Mouse (Mus musculus) stomach, embryonic 16.5 days (tissue): Measurements from ENCODE around the gene Toe1. TPM values are rescaled to one million over a fixed set of nuclear protein-coding genes. Genes with fewer than 3 reads are reported as not detected.

Source experiments
- ATAC-seq: fragments of 200-750 bp; cut with Nextera tagmentation; 2 replicates; pipeline ENCODE4 v1.8.0; 2017; ENCODE audit warnings: moderate number of reproducible peaks, moderate TSS enrichment; ENCODE audit not compliant: insufficient read depth, low FRiP score
- H3K27ac ChIP-seq: fragments of 300-500 bp; sonication (generic); 2 replicates; pipeline ENCODE4 v1.5.1; 2014; ENCODE audit warnings: low read length
- H3K27me3 ChIP-seq: fragments of 300-500 bp; sonication (generic); 2 replicates; pipeline ENCODE4 v1.6.1; 2014; ENCODE audit warnings: low read length, control low read depth, mixed read lengths; ENCODE audit not compliant: control insufficient read depth, insufficient read depth
- H3K36me3 ChIP-seq: fragments of 300-500 bp; sonication (generic); 2 replicates; pipeline ENCODE4 v1.6.1; 2014; ENCODE audit warnings: low read length; ENCODE audit not compliant: control insufficient read depth, insufficient read depth
- H3K4me1 ChIP-seq: fragments of 300-500 bp; sonication (generic); 2 replicates; pipeline ENCODE4 v1.6.1; 2014; ENCODE audit warnings: low read length, control low read depth, mixed read lengths; ENCODE audit not compliant: control insufficient read depth, insufficient read depth
- H3K4me2 ChIP-seq: fragments of 300-500 bp; sonication (generic); 2 replicates; pipeline ENCODE4 v1.6.1; 2014; ENCODE audit warnings: low read depth, low read length, mixed read lengths
- H3K4me3 ChIP-seq: fragments of 300-500 bp; sonication (generic); replicated peaks from 2 replicates; pipeline ENCODE4 v1.5.1; 2014; ENCODE audit warnings: mild to moderate bottlenecking, low read length
- H3K9ac ChIP-seq: fragments of 300-500 bp; sonication (generic); 2 replicates; pipeline ENCODE4 v1.6.1; 2014; ENCODE audit warnings: low read length
- H3K9me3 ChIP-seq: fragments of 300-500 bp; sonication (generic); replicated peaks from 2 replicates; pipeline ENCODE4 v1.6.1; 2016; ENCODE audit warnings: low read length, control low read depth; ENCODE audit not compliant: control insufficient read depth
- WGBS: fragments of 180-500 bp; shearing (Covaris S2); extraction: QIAGEN DNeasy Blood & Tissue Kit; methylation state at CpG from one replicate; pipeline ENCODE4 v1.1.7; 2014; 5-methylcytosine and 5-hydroxymethylcytosine counted together
- polyA plus RNA-seq: library from polyadenylated mRNA; unstranded; fragments of >200 nt; fragmentation: Nextera tagmentation; extraction: Ambion mirVana; gene quantifications from 2 replicates; pipeline ENCODE4 v1.2.1, GENCODE M21; 2015

The Toe1 gene
- polyA plus RNA-seq, 1 experiment from 2014 or later = 28.4 TPM

DNA sequence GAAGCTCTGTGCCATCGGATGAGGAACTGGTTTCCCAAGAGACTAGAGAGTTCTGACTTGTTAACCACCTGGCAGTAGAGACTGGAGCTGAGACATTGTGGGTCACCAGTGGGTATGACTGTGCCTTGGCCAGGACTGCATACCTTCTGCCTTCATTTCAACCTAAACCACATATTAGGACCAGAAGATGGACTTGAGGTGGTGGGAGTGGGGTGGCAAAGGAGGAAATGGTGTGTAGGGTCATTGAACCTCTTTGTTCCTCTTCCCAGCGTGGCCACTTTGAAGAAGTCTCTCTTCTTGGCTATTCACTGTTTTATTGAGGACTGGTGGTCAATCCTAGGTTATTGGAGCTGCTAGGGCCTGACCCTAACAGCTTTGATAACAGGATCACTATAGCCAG lies 26.1 kb downstream of the Toe1 start:
- no peak overlapping the region for H3K27ac ChIP-seq
- H3K4me3 ChIP-seq = no peak overlapping the region
- H3K9me3 ChIP-seq = no peaks in the 10 kb centered on the region
- no peaks in the 10 kb centered on the region for H3K36me3 ChIP-seq
- no peak for ATAC-seq
- H3K4me1 ChIP-seq = no peaks in the 10 kb centered on the region
- WGBS = 53% methylated on average over 2 of the region's 2 CpGs
- H3K9ac ChIP-seq = no peak overlapping the region
- no peak overlapping the region for H3K4me2 ChIP-seq
- no peaks in the 10 kb centered on the region for H3K27me3 ChIP-seq

GRCm38 (mm10) chr4:116780541-116780940 lies 26.9 kb downstream of the Toe1 start:
- no peak overlapping the region for H3K9ac ChIP-seq
- WGBS = 62% methylated on average over 2 of the region's 2 CpGs
- no peak overlapping the region for H3K4me2 ChIP-seq

GRCm38 (mm10) chr4:116777079-116777478 lies 30.4 kb downstream of the Toe1 start:
- no peak for ATAC-seq
- Histone ChIP-seq H3K27ac (no peak overlapping the region), H3K4me2 (no peak overlapping the region), H3K9me3 (no peaks in the 10 kb centered on the region), H3K36me3 (no peaks in the 10 kb centered on the region), H3K4me1 (no peaks in the 10 kb centered on the region), H3K4me3 (no peak overlapping the region), H3K27me3 (no peaks in the 10 kb centered on the region), H3K9ac (no peak overlapping the region)
- 82% methylated on average over 3 of the region's 3 CpGs for WGBS

More at GRCm38 (mm10) chr4:116780541-116780940, 26.9 kb downstream of the Toe1 start:
- Histone ChIP-seq H3K4me1 (no peaks in the 10 kb centered on the region), H3K9me3 (no peaks in the 10 kb centered on the region), H3K27me3 (no peaks in the 10 kb centered on the region), H3K4me3 (no peak overlapping the region), H3K36me3 (no peaks in the 10 kb centered on the region), H3K27ac (no peak overlapping the region)
- ATAC-seq = no peak

DNA sequence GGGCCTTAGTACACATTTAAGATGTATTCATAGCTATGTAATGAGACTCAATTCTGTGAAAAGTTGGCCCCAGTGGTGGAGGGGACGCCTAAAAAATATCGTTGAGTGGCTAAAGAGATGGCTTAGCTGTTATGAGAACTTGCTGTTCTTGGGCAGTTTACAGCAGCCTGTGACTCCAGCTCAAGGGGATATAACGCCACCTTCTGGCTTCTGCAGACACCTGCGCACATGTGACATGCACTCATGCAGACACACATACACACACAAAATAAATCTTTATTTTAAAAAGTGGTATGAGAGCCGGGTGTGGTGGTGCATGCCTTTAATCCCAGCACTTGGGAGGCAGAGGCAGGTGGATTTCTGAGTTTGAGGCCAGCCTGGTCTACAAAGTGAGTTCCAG lies 31.0 kb downstream of the Toe1 start:
- 91% methylated on average over 5 of the region's 5 CpGs for WGBS
- Histone ChIP-seq H3K4me1 (no peaks in the 10 kb centered on the region), H3K4me2 (no peak overlapping the region), H3K4me3 (no peak overlapping the region), H3K27ac (no peak overlapping the region), H3K9me3 (no peaks in the 10 kb centered on the region), H3K36me3 (no peaks in the 10 kb centered on the region), H3K9ac (no peak overlapping the region), H3K27me3 (no peaks in the 10 kb centered on the region)
- no peak for ATAC-seq

GRCm38 (mm10) chr4:116769060-116769459 lies 38.4 kb downstream of the Toe1 start:
- Histone ChIP-seq H3K27me3 (no peaks in the 10 kb centered on the region), H3K4me2 (no peak overlapping the region), H3K36me3 (no peaks in the 10 kb centered on the region), H3K9ac (no peak overlapping the region), H3K4me1 (no peaks in the 10 kb centered on the region), H3K4me3 (no peak overlapping the region), H3K27ac (no peak overlapping the region), H3K9me3 (no peaks in the 10 kb centered on the region)
- ATAC-seq = no peak

GRCm38 (mm10) chr4:116768510-116768909 lies 38.9 kb downstream of the Toe1 start:
- Histone ChIP-seq H3K4me2 (no peak overlapping the region), H3K4me3 (no peak overlapping the region), H3K9ac (no peak overlapping the region), H3K27ac (no peak overlapping the region), H3K27me3 (no peaks in the 10 kb centered on the region), H3K36me3 (no peaks in the 10 kb centered on the region), H3K4me1 (no peaks in the 10 kb centered on the region), H3K9me3 (no peaks in the 10 kb centered on the region)
- WGBS = 90% methylated on average over 5 of the region's 5 CpGs
- ATAC-seq = no peak

DNA sequence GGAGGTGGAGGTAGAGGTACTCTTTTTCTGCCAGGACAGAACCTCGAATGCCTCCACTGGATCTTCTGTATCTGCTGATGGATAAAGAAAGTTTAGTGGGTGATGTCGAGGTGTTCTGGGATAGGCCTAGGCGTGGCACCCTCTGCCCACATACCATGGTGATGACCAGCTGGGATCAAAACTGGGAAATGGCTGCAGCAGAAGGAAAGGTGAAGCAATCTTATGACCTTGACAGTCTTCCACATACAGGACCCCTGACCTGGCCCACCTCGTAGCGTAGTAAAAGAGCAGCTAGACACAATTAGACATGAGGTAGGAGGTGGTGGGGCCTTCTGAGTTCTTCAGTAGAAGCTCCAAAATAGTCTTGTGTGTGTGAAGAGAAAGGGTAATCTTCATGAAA lies 43.4 kb downstream of the Toe1 start:
- Histone ChIP-seq H3K27me3 (no peaks in the 10 kb centered on the region), H3K27ac (no peak overlapping the region), H3K9me3 (no peaks in the 10 kb centered on the region), H3K4me2 (no peak overlapping the region), H3K4me3 (no peak overlapping the region), H3K36me3 (no peaks in the 10 kb centered on the region), H3K9ac (no peak overlapping the region), H3K4me1 (no peaks in the 10 kb centered on the region)
- no peak for ATAC-seq
- WGBS = 87% methylated on average over 5 of the region's 5 CpGs

- Histone ChIP-seq H3K4me2 (no peak overlapping the region), H3K36me3 (no peaks in the 10 kb centered on the region), H3K4me1 (no peaks in the 10 kb centered on the region), H3K4me3 (no peak overlapping the region), H3K9me3 (no peaks in the 10 kb centered on the region), H3K27ac (no peak overlapping the region), H3K9ac (no peak overlapping the region), H3K27me3 (no peaks in the 10 kb centered on the region)
- 77% methylated on average over 2 of the region's 2 CpGs for WGBS
- no peak for ATAC-seq
Measured at GRCm38 (mm10) chr4:116761914-116762313, 45.5 kb downstream of the Toe1 start.

DNA sequence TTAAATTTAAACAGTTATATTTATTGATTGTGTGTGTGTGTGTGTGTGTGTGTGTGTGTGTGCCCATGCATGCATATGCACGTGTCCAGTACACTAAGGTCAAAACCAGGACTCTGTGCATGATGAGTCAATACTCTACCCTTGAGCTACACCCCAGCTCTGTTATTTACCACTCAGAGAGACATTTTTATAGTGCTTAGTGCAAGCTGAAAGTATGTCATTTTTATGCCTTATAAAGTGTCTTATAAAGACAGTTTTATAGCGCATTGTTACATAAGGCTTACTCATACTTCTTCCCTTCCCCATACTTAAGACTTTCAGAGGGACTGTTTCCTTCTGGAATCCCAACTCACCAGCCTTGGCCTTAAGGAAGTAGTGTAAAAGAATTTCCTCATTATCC lies 57.7 kb downstream of the Toe1 start:
- no peak for ATAC-seq
- Histone ChIP-seq H3K4me1 (no peaks in the 10 kb centered on the region), H3K36me3 (no peaks in the 10 kb centered on the region), H3K4me3 (no peak overlapping the region), H3K9ac (no peak overlapping the region), H3K27me3 (no peaks in the 10 kb centered on the region), H3K9me3 (no peaks in the 10 kb centered on the region), H3K4me2 (no peak overlapping the region), H3K27ac (no peak overlapping the region)
- 93% methylated on average over 2 of the region's 2 CpGs for WGBS
